Mouse (Mus musculus) embryonic facial prominence, embryonic 14.5 days (tissue): ENCODE results near the gene Idua. TPM values are rescaled to one million over a fixed set of nuclear protein-coding genes. Genes with fewer than 3 reads are reported as not detected.

Experiments used
- ATAC-seq: fragments of 200-750 bp; cut with Nextera tagmentation; 2 replicates; pipeline ENCODE4 v1.8.0; 2017; ENCODE audit warnings: low read depth, moderate number of reproducible peaks, moderate TSS enrichment
- DNase-seq: peaks from one replicate; pipeline ENCODE4 v3.0.0-alpha.2; 2015; ENCODE audit warnings: low spot score
- H3K27ac ChIP-seq: fragments of 300-500 bp; sonication (generic); replicated peaks from 2 replicates; pipeline ENCODE4 v1.5.1; 2014; ENCODE audit warnings: low read depth, mild to moderate bottlenecking, low read length, moderate library complexity
- H3K27me3 ChIP-seq: fragments of 300-500 bp; sonication (generic); replicated peaks from 2 replicates; pipeline ENCODE4 v1.6.1; 2014; ENCODE audit warnings: low read length; ENCODE audit not compliant: control insufficient read depth, insufficient read depth
- H3K36me3 ChIP-seq: fragments of 300-500 bp; sonication (generic); 2 replicates; pipeline ENCODE4 v1.6.1; 2014; ENCODE audit warnings: low read length, mixed read lengths; ENCODE audit not compliant: control insufficient read depth, insufficient read depth
- H3K4me1 ChIP-seq: fragments of 300-500 bp; sonication (generic); 2 replicates; pipeline ENCODE4 v1.6.1; 2014; ENCODE audit warnings: antibody characterized with exemption, low read length; ENCODE audit not compliant: control insufficient read depth, insufficient read depth
- H3K4me2 ChIP-seq: fragments of 300-500 bp; sonication (generic); 2 replicates; pipeline ENCODE4 v1.6.1; 2014; ENCODE audit warnings: low read depth, mild to moderate bottlenecking, low read length, moderate library complexity, mixed read lengths
- H3K4me3 ChIP-seq: fragments of 300-500 bp; sonication (generic); 2 replicates; pipeline ENCODE4 v1.5.1; 2014; ENCODE audit warnings: low read depth, mild to moderate bottlenecking, low read length
- H3K9ac ChIP-seq: fragments of 300-500 bp; sonication (generic); 2 replicates; pipeline ENCODE4 v1.6.1; 2014; ENCODE audit warnings: low read depth, mild to moderate bottlenecking, low read length, moderate library complexity, mixed read lengths
- H3K9me3 ChIP-seq: fragments of 300-500 bp; sonication (generic); 2 replicates; pipeline ENCODE4 v1.6.1; 2016; ENCODE audit warnings: low read length; ENCODE audit not compliant: control insufficient read depth
- WGBS: fragments of 180-500 bp; shearing (Covaris S2); extraction: QIAGEN DNeasy Blood & Tissue Kit; methylation state at CpG from one replicate; pipeline ENCODE4 v1.1.7; 2014; 5-methylcytosine and 5-hydroxymethylcytosine counted together
- polyA plus RNA-seq: library from polyadenylated mRNA; unstranded; fragments of >200 nt; fragmentation: Nextera tagmentation; extraction: Ambion mirVana; gene quantifications from 2 replicates; pipeline ENCODE4 v1.2.1, GENCODE M21; 2014

The Idua gene
- polyA plus RNA-seq, 1 experiment from 2014 or later: 13.6 TPM

GRCm38 (mm10) chr5:108650341-108650740 is 9.8 kb upstream of the Idua start:
- DNase-seq: no peak
- Histone ChIP-seq H3K4me1 (no peaks in the 10 kb centered on the region), H3K4me2 (no peak overlapping the region), H3K9me3 (no peaks in the 10 kb centered on the region), H3K27ac (no peak overlapping the region), H3K27me3 (no peaks in the 10 kb centered on the region), H3K9ac (no peak overlapping the region), H3K4me3 (no peak overlapping the region), H3K36me3 (peaks cover 87% of the 10 kb centered on the region)
- ATAC-seq: no peak
- 92% methylated on average over 5 of the region's 7 CpGs for WGBS

GRCm38 (mm10) chr5:108651136-108651720 is 8.9 kb upstream of the Idua start:
- H3K36me3 ChIP-seq: peaks cover 88% of the 10 kb centered on the region
- no peak overlapping the region for H3K27ac ChIP-seq
- DNase-seq: no peak

GRCm38 (mm10) chr5:108651823-108652222 is 8.3 kb upstream of the Idua start:
- no peak overlapping the region for H3K9ac ChIP-seq
- peak; percentile 59; the same call in 1 of the 2 replicates for ATAC-seq
- H3K4me1 ChIP-seq: no peaks in the 10 kb centered on the region
- peaks cover 88% of the 10 kb centered on the region for H3K36me3 ChIP-seq
- WGBS: 61% methylated on average over 1 of the region's 1 CpGs
- H3K4me2 ChIP-seq: no peak overlapping the region
- DNase-seq: peak; percentile 84
- no peaks in the 10 kb centered on the region for H3K27me3 ChIP-seq
- H3K27ac ChIP-seq: no peak overlapping the region
- no peak overlapping the region for H3K4me3 ChIP-seq
- H3K9me3 ChIP-seq: no peaks in the 10 kb centered on the region

More at GRCm38 (mm10) chr5:108651136-108651720, 8.9 kb upstream of the Idua start:
- WGBS: 79% methylated on average over 5 of the region's 5 CpGs
- no peaks in the 10 kb centered on the region for H3K27me3 ChIP-seq
- H3K9ac ChIP-seq: no peak overlapping the region
- no peak overlapping the region for H3K4me3 ChIP-seq
- no peak overlapping the region for H3K4me2 ChIP-seq
- H3K4me1 ChIP-seq: no peaks in the 10 kb centered on the region
- no peak for ATAC-seq
- H3K9me3 ChIP-seq: no peaks in the 10 kb centered on the region

- peaks cover 86% of the 10 kb centered on the region for H3K36me3 ChIP-seq
- H3K4me2 ChIP-seq: no peak overlapping the region
- no peaks in the 10 kb centered on the region for H3K27me3 ChIP-seq
- no peak for DNase-seq
- no peak overlapping the region for H3K9ac ChIP-seq
- ATAC-seq: no peak
- no peaks in the 10 kb centered on the region for H3K9me3 ChIP-seq
- H3K27ac ChIP-seq: no peak overlapping the region
- no peak overlapping the region for H3K4me3 ChIP-seq
- no peaks in the 10 kb centered on the region for H3K4me1 ChIP-seq
- 86% methylated on average over 6 of the region's 6 CpGs for WGBS
These were observed 6.8 kb upstream of the Idua start for GRCm38 (mm10) chr5:108653341-108653740.

GRCm38 (mm10) chr5:108654444-108654990 is 5.6 kb upstream of the Idua start:
- WGBS: 98% methylated on average over 10 of the region's 10 CpGs
- Histone ChIP-seq H3K4me2 (no peak overlapping the region), H3K9ac (no peak overlapping the region), H3K27ac (no peak overlapping the region), H3K4me3 (no peak overlapping the region), H3K9me3 (no peaks in the 10 kb centered on the region), H3K27me3 (no peaks in the 10 kb centered on the region), H3K36me3 (peaks cover 74% of the 10 kb centered on the region), H3K4me1 (peaks cover 2% of the 10 kb centered on the region)
- ATAC-seq (no peak), DNase-seq (no peak)

- Histone ChIP-seq H3K9me3 (no peaks in the 10 kb centered on the region), H3K36me3 (peaks cover 66% of the 10 kb centered on the region), H3K27me3 (no peaks in the 10 kb centered on the region), H3K4me1 (peaks cover 8% of the 10 kb centered on the region), H3K9ac (no peak overlapping the region), H3K4me2 (no peak overlapping the region), H3K27ac (no peak overlapping the region), H3K4me3 (no peak overlapping the region)
- DNase-seq (no peak), ATAC-seq (no peak)
- 98% methylated on average over 9 of the region's 9 CpGs for WGBS
These were observed 4.8 kb upstream of the Idua start for GRCm38 (mm10) chr5:108655381-108655780.

- H3K36me3 ChIP-seq: peaks cover 62% of the 10 kb centered on the region
- peaks cover 8% of the 10 kb centered on the region for H3K4me1 ChIP-seq
- ATAC-seq: no peak
- no peak overlapping the region for H3K9ac ChIP-seq
- no peaks in the 10 kb centered on the region for H3K9me3 ChIP-seq
- no peaks in the 10 kb centered on the region for H3K27me3 ChIP-seq
- no peak overlapping the region for H3K27ac ChIP-seq
- 91% methylated on average over 15 of the region's 15 CpGs for WGBS
- H3K4me2 ChIP-seq: no peak overlapping the region
- no peak overlapping the region for H3K4me3 ChIP-seq
- DNase-seq: no peak
These were observed 4.1 kb upstream of the Idua start for GRCm38 (mm10) chr5:108655891-108656650.

- 69% methylated on average over 5 of the region's 5 CpGs for WGBS
- peaks cover 57% of the 10 kb centered on the region for H3K36me3 ChIP-seq
These were observed 2.7 kb upstream of the Idua start for GRCm38 (mm10) chr5:108657406-108657805.

More at GRCm38 (mm10) chr5:108657406-108657805, 2.7 kb upstream of the Idua start:
- H3K4me2 ChIP-seq: no peak overlapping the region
- no peaks in the 10 kb centered on the region for H3K27me3 ChIP-seq
- H3K9me3 ChIP-seq: no peaks in the 10 kb centered on the region
- no peak overlapping the region for H3K27ac ChIP-seq
- H3K9ac ChIP-seq: no peak overlapping the region
- ATAC-seq: no peak
- DNase-seq: no peak
- peaks cover 8% of the 10 kb centered on the region for H3K4me1 ChIP-seq
- H3K4me3 ChIP-seq: no peak overlapping the region
